Mouse (Mus musculus) lung, postnatal 0 days (tissue): ENCODE data around the gene Gm10837. TPM values are rescaled to one million over a fixed set of nuclear protein-coding genes. Genes with fewer than 3 reads are reported as not detected.

Experiments used
- ATAC-seq: fragments of 200-750 bp; cut with Nextera tagmentation; 2 replicates; pipeline ENCODE4 v1.8.0; 2017; ENCODE audit warnings: moderate library complexity
- DNase-seq: peaks from one replicate; pipeline ENCODE4 v3.0.0-alpha.2; 2016; ENCODE audit warnings: low spot score
- H3K27ac ChIP-seq: fragments of 300-500 bp; sonication (generic); 2 replicates; pipeline ENCODE4 v1.5.1; 2014; ENCODE audit warnings: antibody characterized with exemption, mild to moderate bottlenecking, low read length, mixed read lengths
- H3K27me3 ChIP-seq: fragments of 300-500 bp; sonication (generic); replicated peaks from 2 replicates; pipeline ENCODE4 v1.6.1; 2014; ENCODE audit warnings: low read length, mixed read lengths; ENCODE audit not compliant: insufficient read depth
- H3K36me3 ChIP-seq: fragments of 300-500 bp; sonication (generic); 2 replicates; pipeline ENCODE4 v1.6.1; 2014; ENCODE audit warnings: low read length, mixed read lengths; ENCODE audit not compliant: insufficient read depth
- H3K4me1 ChIP-seq: fragments of 300-500 bp; sonication (generic); 2 replicates; pipeline ENCODE4 v1.6.1; 2014; ENCODE audit warnings: antibody characterized with exemption, low read depth, low read length, mixed read lengths; ENCODE audit not compliant: insufficient read depth
- H3K4me2 ChIP-seq: fragments of 300-500 bp; sonication (generic); replicated peaks from 2 replicates; pipeline ENCODE4 v1.6.1; 2014; ENCODE audit warnings: low read depth, mild to moderate bottlenecking, low read length, moderate library complexity, mixed read lengths
- H3K4me3 ChIP-seq: fragments of 300-500 bp; sonication (generic); 2 replicates; pipeline ENCODE4 v1.5.1; 2014; ENCODE audit warnings: low read depth, low read length
- H3K9ac ChIP-seq: fragments of 300-500 bp; sonication (generic); replicated peaks from 2 replicates; pipeline ENCODE4 v1.6.1; 2014; ENCODE audit warnings: low read depth, mild to moderate bottlenecking
- H3K9me3 ChIP-seq: fragments of 300-500 bp; sonication (generic); 2 replicates; pipeline ENCODE4 v1.6.1; 2016; ENCODE audit warnings: low read length, mixed read lengths
- CTCF ChIP-seq: IDR thresholded peaks from 2 replicates; pipeline ENCODE4 v1.5.1; 2016; ENCODE audit warnings: antibody characterized with exemption, mild to moderate bottlenecking
- EP300 ChIP-seq: IDR thresholded peaks from 2 replicates; pipeline ENCODE4 v1.6.1; 2016; ENCODE audit warnings: antibody characterized with exemption, mild to moderate bottlenecking, control low read depth
- WGBS: fragments of 180-500 bp; shearing (Covaris S2); extraction: QIAGEN DNeasy Blood & Tissue Kit; methylation state at CpG from one replicate; pipeline ENCODE4 v1.1.7; 2014; 5-methylcytosine and 5-hydroxymethylcytosine counted together
- polyA plus RNA-seq: library from polyadenylated mRNA; unstranded; fragments of >200 nt; fragmentation: Nextera tagmentation; extraction: Ambion mirVana; gene quantifications from 2 replicates; pipeline ENCODE4 v1.2.1, GENCODE M21; 2015

The Gm10837 gene
- polyA plus RNA-seq, 1 experiment from 2014 or later: not detected

DNA sequence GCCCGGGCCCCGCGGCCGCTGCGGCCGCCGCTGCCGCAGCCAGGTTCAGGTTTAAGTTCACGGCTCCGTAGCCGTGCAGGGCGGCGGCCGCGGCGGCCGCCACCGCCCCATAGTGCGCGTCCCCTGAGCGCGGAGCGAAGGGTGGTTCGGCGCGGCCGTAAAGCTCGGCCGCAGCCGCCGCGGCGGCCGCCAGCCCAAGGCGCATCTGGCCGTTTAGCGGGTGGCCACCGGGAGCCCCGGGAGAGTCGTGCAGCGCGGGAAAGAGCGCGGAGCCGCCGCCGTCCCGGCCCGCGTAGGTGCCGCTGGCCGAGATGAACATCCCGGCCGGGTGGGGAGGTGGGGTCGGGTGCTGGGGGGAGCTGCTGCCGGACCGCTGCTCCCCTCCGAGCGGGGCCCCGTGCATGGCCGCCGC, 26.0 kb upstream of the Gm10837 start:
- Histone ChIP-seq H3K4me3 (peak overlapping the region; percentile 49), H3K27me3 (peaks cover 89% of the 10 kb centered on the region), H3K36me3 (no peaks in the 10 kb centered on the region), H3K4me2 (peak overlapping the region; percentile 83), H3K27ac (no peak overlapping the region), H3K4me1 (0 out of 2 replicates have a peak, but pooled peaks cover 7% of the 10 kb centered on the region), H3K9me3 (no peaks in the 10 kb centered on the region), H3K9ac (no peak overlapping the region)
- TF ChIP-seq EP300 (no peak), CTCF (no peak)
- ATAC-seq: peak; percentile 20
- DNase-seq: no peak
- 5% methylated on average over 45 of the region's 62 CpGs for WGBS

GRCm38 (mm10) chr14:122464763-122465741, 25.3 kb upstream of the Gm10837 start, which contains the start of gene Zic5:
Zic5 (minus strand) TSS chr14:122465677.
- DNase-seq: no peak
- peaks cover 91% of the 10 kb centered on the region for H3K27me3 ChIP-seq
- 0 out of 2 replicates have a peak, but pooled peaks have one; percentile 13 for ATAC-seq
- WGBS: under 1% methylated on average over 48 of the region's 62 CpGs
- H3K4me3 ChIP-seq: peak within 1 kb of the TSS; percentile 49
- no peaks in the 10 kb centered on the region for H3K9me3 ChIP-seq
- peak within 1 kb of the TSS; percentile 83 for H3K4me2 ChIP-seq
- no peaks in the 10 kb centered on the region for H3K36me3 ChIP-seq
- no peak for TF ChIP-seq CTCF
- H3K27ac ChIP-seq: no peak within 1 kb of the TSS
- 0 out of 2 replicates have a peak, but pooled peaks cover 7% of the 10 kb centered on the region for H3K4me1 ChIP-seq
- no peak within 1 kb of the TSS for H3K9ac ChIP-seq

GRCm38 (mm10) chr14:122465931-122466490, 24.4 kb upstream of the Gm10837 start:
- H3K36me3 ChIP-seq: no peaks in the 10 kb centered on the region
- 0 out of 2 replicates have a peak, but pooled peaks cover 7% of the 10 kb centered on the region for H3K4me1 ChIP-seq
- ATAC-seq (no peak), DNase-seq (no peak)
- 22% methylated on average over 13 of the region's 13 CpGs for WGBS
- H3K27ac ChIP-seq: no peak overlapping the region
- no peak for TF ChIP-seq CTCF
- TF ChIP-seq EP300: no peak
- no peaks in the 10 kb centered on the region for H3K9me3 ChIP-seq
- H3K4me3 ChIP-seq: no peak overlapping the region
- H3K27me3 ChIP-seq: peaks cover 95% of the 10 kb centered on the region
- H3K4me2 ChIP-seq: no peak overlapping the region
- H3K9ac ChIP-seq: no peak overlapping the region

DNA sequence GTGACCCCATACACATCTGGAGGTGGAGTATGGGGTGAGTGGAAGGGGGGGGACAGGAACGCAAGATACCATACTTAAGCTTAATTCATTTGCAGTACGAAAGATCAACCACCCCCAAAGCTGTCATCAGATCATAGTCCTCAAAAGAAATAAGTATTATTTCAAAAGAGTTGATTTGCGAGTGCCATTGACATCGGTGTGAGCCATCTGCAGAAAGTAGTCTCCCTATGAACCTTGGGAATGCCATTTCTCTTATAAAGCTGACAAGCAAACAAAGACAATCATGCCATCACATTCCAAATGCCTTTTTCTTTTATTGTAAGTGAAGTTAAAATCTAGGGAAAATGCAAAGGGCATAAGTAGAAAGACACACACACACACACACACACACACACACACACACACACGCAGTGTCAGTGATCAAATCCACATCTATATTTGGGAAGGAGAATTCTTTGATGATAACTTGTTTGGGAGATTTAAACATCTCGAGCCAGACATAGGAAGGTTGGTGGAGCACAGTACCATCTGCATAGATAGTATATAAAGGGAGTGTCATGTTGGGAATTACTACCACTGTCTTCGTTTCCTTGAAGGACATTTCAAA, 23.5 kb upstream of the Gm10837 start:
- TF ChIP-seq CTCF (no peak), EP300 (no peak)
- 57% methylated on average over 7 of the region's 7 CpGs for WGBS
- no peak for ATAC-seq

DNA sequence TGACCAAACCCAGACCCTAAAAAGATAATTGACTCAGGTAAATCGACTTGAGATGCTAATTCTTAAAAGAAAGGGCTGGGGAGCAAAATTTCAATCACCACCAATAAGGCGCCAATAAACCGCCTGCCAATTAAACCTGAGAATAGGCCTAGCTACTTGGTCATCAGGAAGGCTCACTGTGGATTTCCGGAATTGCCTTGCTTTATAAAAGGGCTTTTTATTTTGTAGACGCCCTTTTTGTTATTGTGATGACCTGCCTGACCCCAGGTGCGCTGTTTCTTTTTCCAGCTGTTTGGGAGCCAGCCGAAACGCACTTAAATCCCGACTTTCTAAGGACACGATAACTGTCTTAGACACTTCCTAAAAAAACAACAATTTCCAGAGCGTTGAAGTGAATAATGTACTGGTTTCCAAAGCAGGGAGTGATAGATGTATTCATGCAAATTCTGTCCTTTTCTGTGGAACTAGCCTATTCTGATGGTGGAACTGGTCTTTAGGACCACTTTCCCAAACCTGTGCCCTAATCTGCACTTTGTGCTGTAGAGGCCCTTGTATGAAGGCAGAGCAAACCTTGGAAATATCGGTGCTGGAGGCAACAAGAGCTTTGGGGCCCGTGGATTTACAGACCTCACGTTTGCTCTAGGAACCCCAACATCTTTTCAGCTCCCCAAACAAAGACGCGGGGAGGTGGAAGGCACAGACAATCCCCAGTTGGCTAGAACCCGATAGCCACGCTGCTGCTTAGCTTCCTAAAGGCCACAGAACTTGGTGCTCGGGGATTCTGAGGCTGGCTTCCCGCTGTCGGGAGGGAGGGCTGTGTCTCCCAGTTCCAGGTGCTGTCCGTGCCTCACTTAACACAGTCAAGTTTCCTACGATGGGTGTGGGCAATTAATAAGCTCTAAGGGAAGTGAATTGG, 22.2 kb upstream of the Gm10837 start:
- Histone ChIP-seq H3K4me3 (no peak overlapping the region), H3K27ac (no peak overlapping the region), H3K9me3 (no peaks in the 10 kb centered on the region), H3K4me2 (no peak overlapping the region), H3K9ac (no peak overlapping the region), H3K27me3 (peaks cover 98% of the 10 kb centered on the region), H3K4me1 (0 out of 2 replicates have a peak, but pooled peaks cover 7% of the 10 kb centered on the region), H3K36me3 (no peaks in the 10 kb centered on the region)
- ATAC-seq (no peak), DNase-seq (no peak)
- TF ChIP-seq CTCF: no peak
- no peak for TF ChIP-seq EP300
- 7% methylated on average over 23 of the region's 23 CpGs for WGBS

More for the DNA sequence above, 23.5 kb upstream of the Gm10837 start:
- Histone ChIP-seq H3K27me3 (peaks cover 99% of the 10 kb centered on the region), H3K4me3 (no peak overlapping the region), H3K9ac (no peak overlapping the region), H3K36me3 (no peaks in the 10 kb centered on the region), H3K4me2 (no peak overlapping the region), H3K27ac (no peak overlapping the region), H3K9me3 (no peaks in the 10 kb centered on the region), H3K4me1 (0 out of 2 replicates have a peak, but pooled peaks cover 7% of the 10 kb centered on the region)
- no peak for DNase-seq
